Mouse (Mus musculus) intestine, postnatal 0 days (tissue): Measurements from ENCODE around the gene Mrc2. TPM values are rescaled to one million over a fixed set of nuclear protein-coding genes. Genes with fewer than 3 reads are reported as not detected.

Source experiments
- ATAC-seq: fragments of 200-750 bp; cut with Nextera tagmentation; 2 replicates; pipeline ENCODE4 v1.8.0; 2017; ENCODE audit warnings: mild to moderate bottlenecking, moderate TSS enrichment, moderate library complexity
- H3K27ac ChIP-seq: fragments of 300-500 bp; sonication (generic); 2 replicates; pipeline ENCODE4 v1.5.1; 2014; ENCODE audit warnings: mild to moderate bottlenecking, low read depth, low read length, moderate library complexity
- H3K27me3 ChIP-seq: fragments of 300-500 bp; sonication (generic); replicated peaks from 2 replicates; pipeline ENCODE4 v1.6.1; 2014; ENCODE audit warnings: low read length, mixed read lengths; ENCODE audit not compliant: control insufficient read depth, insufficient read depth
- H3K36me3 ChIP-seq: fragments of 300-500 bp; sonication (generic); 2 replicates; pipeline ENCODE4 v1.6.1; 2014; ENCODE audit warnings: mild to moderate bottlenecking, moderate library complexity; ENCODE audit not compliant: control insufficient read depth, insufficient read depth
- H3K4me1 ChIP-seq: fragments of 300-500 bp; sonication (generic); replicated peaks from 2 replicates; pipeline ENCODE4 v1.6.1; 2014; ENCODE audit warnings: antibody characterized with exemption, low read length, mixed read lengths; ENCODE audit not compliant: control insufficient read depth, insufficient read depth
- H3K4me2 ChIP-seq: fragments of 300-500 bp; sonication (generic); replicated peaks from 2 replicates; pipeline ENCODE4 v1.6.1; 2014; ENCODE audit warnings: low read depth, mild to moderate bottlenecking, moderate library complexity
- H3K4me3 ChIP-seq: fragments of 300-500 bp; sonication (generic); 2 replicates; pipeline ENCODE4 v1.5.1; 2014; ENCODE audit warnings: low read depth, low read length
- H3K9ac ChIP-seq: fragments of 300-500 bp; sonication (generic); 2 replicates; pipeline ENCODE4 v1.6.1; 2014; ENCODE audit warnings: mild to moderate bottlenecking, low read depth, low read length
- H3K9me3 ChIP-seq: fragments of 300-500 bp; sonication (generic); 2 replicates; pipeline ENCODE4 v1.6.1; 2016; ENCODE audit warnings: mixed run types; ENCODE audit not compliant: control insufficient read depth
- CTCF ChIP-seq: sonication (generic); IDR thresholded peaks from 2 replicates; pipeline ENCODE4 v1.5.1; 2016; ENCODE audit warnings: low read depth, mild to moderate bottlenecking, control low read depth, antibody characterized with exemption, moderate library complexity
- WGBS: fragments of 180-500 bp; shearing (Covaris S2); extraction: QIAGEN DNeasy Blood & Tissue Kit; methylation state at CpG from one replicate; pipeline ENCODE4 v1.1.7; 2014; 5-methylcytosine and 5-hydroxymethylcytosine counted together
- polyA plus RNA-seq: library from polyadenylated mRNA; unstranded; fragments of >200 nt; fragmentation: Nextera tagmentation; extraction: Ambion mirVana; gene quantifications from 2 replicates; pipeline ENCODE4 v1.2.1, GENCODE M21; 2015

Mrc2 gene
- polyA plus RNA-seq: 1.7 TPM in 2 replicates

DNA sequence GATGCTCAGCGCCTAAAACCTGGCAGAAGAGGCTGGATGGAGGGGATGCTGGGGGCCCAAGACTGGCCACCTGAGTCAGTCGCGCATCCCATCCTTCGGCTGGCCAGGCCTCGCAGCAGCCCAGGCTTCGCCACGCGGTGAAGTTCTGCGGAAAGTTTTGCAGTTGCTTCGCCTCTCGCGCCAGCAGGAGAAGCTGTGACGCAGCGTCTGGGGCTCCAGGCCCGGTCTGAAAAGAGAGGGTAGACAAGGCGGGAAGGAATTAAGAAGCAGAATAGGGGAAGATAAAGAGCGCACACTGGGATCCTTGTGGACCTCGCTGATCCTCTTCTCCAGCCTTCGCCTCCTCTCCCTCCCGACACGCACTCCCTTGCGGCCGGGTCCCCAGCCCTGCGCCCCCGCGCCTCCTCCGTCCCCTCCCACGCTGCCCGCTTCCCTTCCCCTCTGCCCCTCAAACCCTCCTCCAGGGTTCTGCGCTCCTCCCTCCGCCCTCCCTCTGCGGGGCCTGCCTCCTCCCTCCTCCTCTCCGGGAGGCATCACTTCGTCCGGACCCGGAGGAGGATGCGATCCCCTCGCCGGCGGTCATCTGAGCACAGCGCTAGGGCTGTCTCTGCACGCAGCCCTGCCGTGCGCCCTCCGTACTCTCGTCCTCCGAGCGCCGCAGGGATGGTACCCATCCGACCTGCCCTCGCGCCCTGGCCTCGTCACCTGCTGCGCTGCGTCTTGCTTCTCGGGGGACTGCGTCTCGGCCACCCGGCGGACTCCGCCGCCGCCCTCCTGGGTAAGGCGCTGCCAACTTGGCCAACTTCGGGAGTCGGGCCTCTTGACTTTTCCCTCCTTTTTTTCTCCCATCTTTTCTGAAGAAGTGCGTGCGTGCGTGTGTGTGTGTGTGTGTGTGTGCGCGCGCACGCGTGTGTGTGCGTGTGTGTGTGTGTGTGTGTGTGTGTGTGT is at the start of gene Mrc2:
Mrc2 (plus strand) TSS at position 520 of the 948 bp plus-strand sequence.
- 0 out of 2 replicates have a peak, but pooled peaks have one; percentile 26 for TF ChIP-seq CTCF
- H3K4me3 ChIP-seq: peak within 1 kb of the TSS; percentile 49
- no peaks in the 10 kb centered on the region for H3K36me3 ChIP-seq
- peaks cover 15% of the 10 kb centered on the region; the same call in 1 of the 2 replicates for H3K27me3 ChIP-seq
- WGBS: under 1% methylated on average over 74 of the region's 75 CpGs
- H3K9ac ChIP-seq: peak within 1 kb of the TSS; percentile 42
- peak within 1 kb of the TSS; percentile 71 for H3K4me2 ChIP-seq
- H3K4me1 ChIP-seq: no peaks in the 10 kb centered on the region
- H3K27ac ChIP-seq: peak within 1 kb of the TSS; percentile 23; the same call in 1 of the 2 replicates
- ATAC-seq: 0 out of 2 replicates have a peak, but pooled peaks have one; percentile 16
- H3K9me3 ChIP-seq: no peaks in the 10 kb centered on the region

DNA sequence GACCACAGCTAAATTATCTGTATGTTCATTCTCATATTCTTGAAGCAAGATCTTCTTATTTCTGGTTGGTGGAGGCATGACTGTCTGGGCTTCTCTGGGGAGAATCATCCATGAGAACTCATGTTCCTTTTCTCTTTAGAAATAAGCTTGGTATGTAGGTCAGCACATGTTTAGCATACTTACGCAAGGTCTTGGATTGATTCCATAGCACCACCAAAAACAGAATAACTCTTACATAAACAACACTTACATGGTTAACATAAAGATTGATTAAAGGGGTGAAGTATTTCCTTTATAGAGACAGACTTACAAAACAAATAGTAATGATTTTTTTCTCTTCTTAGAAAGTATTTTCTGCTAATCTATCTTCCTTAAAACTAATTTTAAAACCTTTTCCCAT is 46.1 kb upstream of the Mrc2 start:
- H3K4me3 ChIP-seq: no peak overlapping the region
- no peaks in the 10 kb centered on the region for H3K27me3 ChIP-seq
- H3K4me2 ChIP-seq: no peak overlapping the region
- 56% methylated on average over 1 of the region's 1 CpGs for WGBS
- no peaks in the 10 kb centered on the region for H3K4me1 ChIP-seq
- H3K27ac ChIP-seq: no peak overlapping the region
- H3K9ac ChIP-seq: no peak overlapping the region
- TF ChIP-seq CTCF: no peak
- H3K9me3 ChIP-seq: no peaks in the 10 kb centered on the region
- ATAC-seq: no peak
- H3K36me3 ChIP-seq: peaks cover 60% of the 10 kb centered on the region

DNA sequence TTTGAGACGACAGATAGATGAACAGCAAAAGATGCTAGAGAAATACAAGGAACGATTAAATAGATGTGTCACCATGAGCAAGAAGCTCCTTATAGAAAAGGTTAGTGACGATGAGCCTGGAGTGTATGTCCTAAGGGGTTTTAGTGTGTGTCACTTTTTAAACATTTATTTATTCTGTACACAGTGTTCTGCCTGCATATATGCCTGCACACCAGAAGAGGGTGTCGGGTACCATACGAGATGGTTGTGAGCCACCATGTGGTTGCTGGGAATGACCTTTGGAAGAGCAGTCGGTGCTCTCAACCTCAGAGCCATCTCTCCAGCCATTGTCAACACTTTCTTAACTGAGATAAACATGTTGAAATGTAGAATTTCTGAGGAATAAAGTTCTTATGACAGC is 45.7 kb upstream of the Mrc2 start:
- ATAC-seq: no peak
- Histone ChIP-seq H3K4me1 (no peaks in the 10 kb centered on the region), H3K27ac (no peak overlapping the region), H3K9ac (no peak overlapping the region), H3K4me2 (no peak overlapping the region), H3K4me3 (no peak overlapping the region), H3K27me3 (no peaks in the 10 kb centered on the region), H3K9me3 (no peaks in the 10 kb centered on the region), H3K36me3 (peaks cover 60% of the 10 kb centered on the region)
- peak; percentile 30; the same call in 1 of the 2 replicates for TF ChIP-seq CTCF
- WGBS: 79% methylated on average over 6 of the region's 6 CpGs

DNA sequence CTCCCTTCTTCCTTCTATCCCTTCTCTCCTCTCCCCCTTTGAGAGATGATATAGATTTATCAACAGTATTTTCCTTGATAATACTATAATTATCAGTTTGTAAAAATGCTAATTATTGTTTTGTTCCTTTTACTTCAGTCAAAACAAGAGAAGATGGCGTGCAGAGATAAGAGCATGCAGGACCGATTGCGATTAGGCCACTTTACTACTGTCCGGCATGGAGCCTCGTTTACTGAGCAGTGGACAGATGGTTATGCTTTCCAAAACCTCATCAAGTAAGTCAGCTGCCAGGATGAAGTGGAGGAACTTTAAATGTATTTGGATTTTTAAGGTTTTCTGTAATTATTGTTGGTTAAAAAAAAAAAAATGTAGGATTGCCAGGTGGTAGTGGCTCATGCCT is 45.1 kb upstream of the Mrc2 start:
- Histone ChIP-seq H3K36me3 (peaks cover 59% of the 10 kb centered on the region), H3K9ac (no peak overlapping the region), H3K27ac (no peak overlapping the region), H3K4me2 (no peak overlapping the region), H3K4me1 (no peaks in the 10 kb centered on the region), H3K27me3 (no peaks in the 10 kb centered on the region), H3K4me3 (no peak overlapping the region), H3K9me3 (no peaks in the 10 kb centered on the region)
- TF ChIP-seq CTCF: no peak
- WGBS: 94% methylated on average over 5 of the region's 5 CpGs
- ATAC-seq: no peak

DNA sequence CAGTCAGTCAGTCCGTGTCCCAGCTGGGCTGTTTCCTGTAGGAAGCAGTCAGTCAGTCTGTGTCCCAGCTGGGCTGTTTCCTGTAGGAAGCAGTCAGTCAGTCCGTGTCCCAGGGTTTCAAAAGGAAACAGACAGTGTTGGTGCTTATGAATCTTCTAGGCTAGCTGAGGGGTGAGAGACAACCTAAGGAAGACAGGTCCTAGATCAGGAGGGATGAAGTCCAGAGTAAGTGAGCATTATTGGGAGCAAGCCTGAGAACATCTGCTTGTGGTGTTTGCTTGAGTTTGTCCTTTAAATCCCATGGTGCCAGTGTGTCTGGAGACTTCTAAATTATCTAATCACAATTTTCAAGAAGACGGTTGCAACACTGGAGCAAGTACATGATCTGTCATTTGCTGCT is 32.7 kb upstream of the Mrc2 start:
- Histone ChIP-seq H3K4me3 (no peak overlapping the region), H3K27me3 (no peaks in the 10 kb centered on the region), H3K4me2 (no peak overlapping the region), H3K9ac (no peak overlapping the region), H3K27ac (no peak overlapping the region), H3K4me1 (no peaks in the 10 kb centered on the region), H3K9me3 (no peaks in the 10 kb centered on the region), H3K36me3 (peaks cover 43% of the 10 kb centered on the region)
- no peak for ATAC-seq
- WGBS: 61% methylated on average over 3 of the region's 3 CpGs
- TF ChIP-seq CTCF: no peak

DNA sequence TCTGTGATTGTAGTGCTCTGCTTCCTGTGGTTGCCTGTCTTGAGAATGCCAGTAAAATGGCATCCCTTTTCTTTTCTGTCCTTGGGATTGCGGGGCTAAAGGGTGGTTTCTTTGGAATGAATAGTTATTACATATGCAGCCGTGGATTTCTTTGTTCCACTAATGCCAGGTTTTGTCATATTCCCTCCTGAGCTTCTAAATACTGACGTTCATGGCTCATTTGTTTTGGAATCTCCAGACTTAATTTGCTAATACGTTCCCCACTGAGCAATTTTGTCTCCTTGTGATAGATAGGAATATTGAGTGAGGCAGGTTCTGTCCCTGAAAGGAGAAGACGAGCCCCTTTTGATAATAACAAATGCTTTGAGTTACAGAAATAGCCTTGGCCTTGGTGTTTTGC is 31.3 kb upstream of the Mrc2 start:
- TF ChIP-seq CTCF: no peak
- Histone ChIP-seq H3K27ac (no peak overlapping the region), H3K36me3 (peaks cover 32% of the 10 kb centered on the region), H3K9ac (no peak overlapping the region), H3K27me3 (no peaks in the 10 kb centered on the region), H3K4me2 (no peak overlapping the region), H3K4me1 (no peaks in the 10 kb centered on the region), H3K9me3 (no peaks in the 10 kb centered on the region), H3K4me3 (no peak overlapping the region)
- 85% methylated on average over 5 of the region's 5 CpGs for WGBS
- no peak for ATAC-seq
